Mouse (Mus musculus): ENCODE data around the gene Ubr3. TPM values are rescaled to one million over a fixed set of nuclear protein-coding genes. Genes with fewer than 3 reads are reported as not detected.

Ubr3 gene
- polyA plus RNA-seq, 1 experiment from 2014 or later = 13.2 TPM

GRCm38 (mm10) chr2:69883990-69884391, 13.1 kb upstream of the Ubr3 start:
- Histone ChIP-seq H3K4me3 (ENCODE audit: low read depth, low read length) (no peak overlapping the region), H3K27ac (replicated peaks; ENCODE audit: low read depth, low read length) (no peak overlapping the region), H3K9ac (ENCODE audit: low read length) (no peak overlapping the region), H3K9me3 (ENCODE audit: control insufficient read depth, low read length) (no peaks in the 10 kb centered on the region), H3K27me3 (ENCODE audit: control insufficient read depth, insufficient read depth, low read length) (no peaks in the 10 kb centered on the region), H3K36me3 (ENCODE audit: control insufficient read depth, insufficient read depth, low read length) (no peaks in the 10 kb centered on the region; the same call in 1 of the 2 replicates), H3K4me1 (ENCODE audit: control insufficient read depth, insufficient read depth, low read length) (no peaks in the 10 kb centered on the region), H3K4me2 (ENCODE audit: low read depth, severe bottlenecking) (no peak overlapping the region)
- no peak for DNase-seq (ENCODE audit: low spot score)
- WGBS = 79% methylated on average over 2 of the region's 2 CpGs
- no peak for ATAC-seq (ENCODE audit: insufficient number of reproducible peaks, low FRiP score, low TSS enrichment, low read depth)

DNA sequence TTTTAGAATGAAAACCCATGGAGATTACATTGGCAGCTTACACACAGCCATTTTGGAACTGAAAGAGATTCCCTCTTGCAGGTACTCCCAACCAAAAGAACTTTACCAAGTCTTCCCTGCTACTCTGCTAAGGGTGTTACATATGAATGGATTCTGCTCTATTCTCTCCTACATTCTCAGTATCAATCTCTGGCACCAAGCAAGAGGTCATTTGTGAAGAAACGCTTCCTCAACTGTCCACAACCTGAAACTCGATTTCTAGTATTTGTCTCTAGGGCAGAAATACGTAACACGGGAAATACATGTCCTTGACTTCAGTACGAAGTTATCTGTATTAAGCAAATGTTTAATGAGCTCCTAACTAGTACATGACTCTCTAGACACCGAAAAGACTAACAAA, 12.5 kb upstream of the Ubr3 start:
- DNase-seq (ENCODE audit: low spot score) = no peak
- 60% methylated on average over 6 of the region's 6 CpGs for WGBS
- H3K9ac ChIP-seq (ENCODE audit: low read length) = no peak overlapping the region

GRCm38 (mm10) chr2:69885050-69885449, 12.0 kb upstream of the Ubr3 start:
- 0 out of 2 replicates have a peak overlapping the region, but pooled peaks have one; percentile 9 for H3K27ac ChIP-seq (replicated peaks; ENCODE audit: low read depth, low read length)
- no peaks in the 10 kb centered on the region for H3K9me3 ChIP-seq (ENCODE audit: control insufficient read depth, low read length)
- 6% methylated on average over 12 of the region's 12 CpGs for WGBS
- H3K9ac ChIP-seq (ENCODE audit: low read length) = peak overlapping the region; percentile 77
- peak overlapping the region; percentile 55 for H3K4me3 ChIP-seq (ENCODE audit: low read depth, low read length)
- no peaks in the 10 kb centered on the region for H3K4me1 ChIP-seq (ENCODE audit: control insufficient read depth, insufficient read depth, low read length)
- no peaks in the 10 kb centered on the region for H3K27me3 ChIP-seq (ENCODE audit: control insufficient read depth, insufficient read depth, low read length)
- no peak for DNase-seq (ENCODE audit: low spot score)
- no peak for ATAC-seq (ENCODE audit: insufficient number of reproducible peaks, low FRiP score, low TSS enrichment, low read depth)
- peak overlapping the region; percentile 64 for H3K4me2 ChIP-seq (ENCODE audit: low read depth, severe bottlenecking)
- no peaks in the 10 kb centered on the region; the same call in 1 of the 2 replicates for H3K36me3 ChIP-seq (ENCODE audit: control insufficient read depth, insufficient read depth, low read length)

More for the DNA sequence above, 12.5 kb upstream of the Ubr3 start:
- peak overlapping the region; percentile 64 for H3K4me2 ChIP-seq (ENCODE audit: low read depth, severe bottlenecking)
- H3K27me3 ChIP-seq (ENCODE audit: control insufficient read depth, insufficient read depth, low read length) = no peaks in the 10 kb centered on the region
- no peak for ATAC-seq (ENCODE audit: insufficient number of reproducible peaks, low FRiP score, low TSS enrichment, low read depth)
- no peak overlapping the region for H3K27ac ChIP-seq (replicated peaks; ENCODE audit: low read depth, low read length)
- no peaks in the 10 kb centered on the region for H3K9me3 ChIP-seq (ENCODE audit: control insufficient read depth, low read length)
- H3K36me3 ChIP-seq (ENCODE audit: control insufficient read depth, insufficient read depth, low read length) = no peaks in the 10 kb centered on the region; the same call in 1 of the 2 replicates
- H3K4me3 ChIP-seq (ENCODE audit: low read depth, low read length) = peak overlapping the region; percentile 55; the same call in 1 of the 2 replicates
- no peaks in the 10 kb centered on the region for H3K4me1 ChIP-seq (ENCODE audit: control insufficient read depth, insufficient read depth, low read length)

- no peaks in the 10 kb centered on the region for H3K27me3 ChIP-seq (ENCODE audit: control insufficient read depth, insufficient read depth, low read length)
- WGBS = 3% methylated on average over 45 of the region's 45 CpGs
- 0 out of 2 replicates have a peak within 1 kb of the TSS, but pooled peaks have one; percentile 9 for H3K27ac ChIP-seq (replicated peaks; ENCODE audit: low read depth, low read length)
- peak within 1 kb of the TSS; percentile 77 for H3K9ac ChIP-seq (ENCODE audit: low read length)
- DNase-seq (ENCODE audit: low spot score) (peak; percentile 92), ATAC-seq (ENCODE audit: insufficient number of reproducible peaks, low FRiP score, low TSS enrichment, low read depth) (peak; percentile 88; the same call in 1 of the 2 replicates)
- peak within 1 kb of the TSS; percentile 55 for H3K4me3 ChIP-seq (ENCODE audit: low read depth, low read length)
- H3K4me1 ChIP-seq (ENCODE audit: control insufficient read depth, insufficient read depth, low read length) = no peaks in the 10 kb centered on the region
- peak within 1 kb of the TSS; percentile 64 for H3K4me2 ChIP-seq (ENCODE audit: low read depth, severe bottlenecking)
- no peaks in the 10 kb centered on the region; the same call in 1 of the 2 replicates for H3K36me3 ChIP-seq (ENCODE audit: control insufficient read depth, insufficient read depth, low read length)
- no peaks in the 10 kb centered on the region for H3K9me3 ChIP-seq (ENCODE audit: control insufficient read depth, low read length)
Observed at GRCm38 (mm10) chr2:69885451-69886305, 11.4 kb upstream of the Ubr3 start, which contains the start of gene Mettl5. Gene Mettl5, minus strand, starts transcription at chr2:69885615.

DNA sequence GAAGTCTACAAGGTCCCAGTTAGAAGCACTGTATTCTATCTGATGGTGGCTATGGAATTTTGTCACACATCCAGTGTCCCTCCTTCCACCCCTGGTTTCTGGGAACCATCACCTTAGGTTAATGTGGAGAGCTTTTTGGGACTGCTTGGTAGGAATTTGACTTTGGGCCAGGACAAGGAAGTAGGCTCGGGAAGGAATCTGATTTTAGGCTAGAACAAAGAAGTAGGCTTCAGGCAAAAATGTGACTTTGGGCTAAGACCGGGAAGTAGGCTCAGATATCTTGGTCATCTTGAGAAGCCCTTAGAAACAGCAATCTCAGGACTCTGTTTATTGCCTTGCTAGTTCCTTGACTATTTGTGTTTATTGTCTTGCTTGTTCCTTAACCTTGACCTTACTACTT, 8.1 kb upstream of the Ubr3 start:
- no peak overlapping the region for H3K4me2 ChIP-seq (ENCODE audit: low read depth, severe bottlenecking)
- H3K9me3 ChIP-seq (ENCODE audit: control insufficient read depth, low read length) = no peaks in the 10 kb centered on the region
- no peaks in the 10 kb centered on the region for H3K36me3 ChIP-seq (ENCODE audit: control insufficient read depth, insufficient read depth, low read length)
- no peaks in the 10 kb centered on the region for H3K4me1 ChIP-seq (ENCODE audit: control insufficient read depth, insufficient read depth, low read length)
- H3K27ac ChIP-seq (replicated peaks; ENCODE audit: low read depth, low read length) = no peak overlapping the region
- WGBS = 75% methylated on average over 2 of the region's 2 CpGs
- no peak overlapping the region for H3K4me3 ChIP-seq (ENCODE audit: low read depth, low read length)
- H3K9ac ChIP-seq (ENCODE audit: low read length) = no peak overlapping the region
- DNase-seq (ENCODE audit: low spot score) (no peak), ATAC-seq (ENCODE audit: insufficient number of reproducible peaks, low FRiP score, low TSS enrichment, low read depth) (no peak)
- no peaks in the 10 kb centered on the region for H3K27me3 ChIP-seq (ENCODE audit: control insufficient read depth, insufficient read depth, low read length)

DNA sequence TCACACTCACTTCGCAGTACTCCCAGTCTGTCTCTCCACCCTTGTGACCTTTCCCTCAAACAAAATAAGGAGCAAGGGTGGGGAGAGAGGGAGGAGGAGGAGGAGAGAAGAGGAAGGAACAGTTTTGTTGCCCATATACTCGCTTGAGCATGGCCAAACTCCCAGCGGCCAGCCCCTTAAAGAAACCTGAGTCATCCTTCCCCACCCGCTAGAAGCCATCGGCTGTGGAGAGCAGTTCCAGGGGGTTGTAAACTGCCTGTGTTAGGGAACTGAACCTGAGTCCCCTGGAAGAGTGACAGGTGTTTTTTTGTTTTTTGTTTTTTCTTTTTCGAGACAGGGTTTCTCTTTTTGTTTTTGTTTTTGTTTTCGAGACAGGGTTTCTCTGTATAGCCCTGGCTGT, 6.2 kb upstream of the Ubr3 start:
- 60% methylated on average over 7 of the region's 7 CpGs for WGBS
- Histone ChIP-seq H3K4me3 (ENCODE audit: low read depth, low read length) (no peak overlapping the region), H3K4me1 (ENCODE audit: control insufficient read depth, insufficient read depth, low read length) (no peaks in the 10 kb centered on the region), H3K27me3 (ENCODE audit: control insufficient read depth, insufficient read depth, low read length) (no peaks in the 10 kb centered on the region), H3K36me3 (ENCODE audit: control insufficient read depth, insufficient read depth, low read length) (no peaks in the 10 kb centered on the region), H3K9ac (ENCODE audit: low read length) (no peak overlapping the region), H3K27ac (replicated peaks; ENCODE audit: low read depth, low read length) (no peak overlapping the region), H3K9me3 (ENCODE audit: control insufficient read depth, low read length) (no peaks in the 10 kb centered on the region), H3K4me2 (ENCODE audit: low read depth, severe bottlenecking) (no peak overlapping the region)
- ATAC-seq (ENCODE audit: insufficient number of reproducible peaks, low FRiP score, low TSS enrichment, low read depth) = no peak
- no peak for DNase-seq (ENCODE audit: low spot score)

DNA sequence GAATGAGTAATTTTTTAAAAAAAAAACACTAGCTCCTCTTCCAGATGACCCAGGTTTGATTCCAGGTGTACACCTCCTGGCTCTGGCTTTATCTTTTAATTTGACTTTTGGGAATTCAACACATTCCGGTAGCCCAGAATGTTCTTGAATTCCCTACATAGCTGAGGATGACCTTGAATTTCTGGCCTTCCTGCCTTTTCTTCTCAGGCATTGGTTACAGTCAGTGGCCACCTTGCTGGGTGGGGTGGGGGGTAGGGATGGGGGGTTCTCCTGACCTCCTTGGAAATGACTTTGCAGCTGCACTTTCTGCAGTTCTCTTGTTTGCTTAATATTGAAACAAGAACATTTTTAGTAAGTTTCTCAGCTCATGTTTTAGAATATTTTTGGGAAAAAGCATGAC, 3.9 kb upstream of the Ubr3 start:
- H3K9ac ChIP-seq (ENCODE audit: low read length) = no peak overlapping the region
- H3K9me3 ChIP-seq (ENCODE audit: control insufficient read depth, low read length) = no peaks in the 10 kb centered on the region
- WGBS = 95% methylated on average over 1 of the region's 1 CpGs
- no peak for DNase-seq (ENCODE audit: low spot score)
- H3K4me1 ChIP-seq (ENCODE audit: control insufficient read depth, insufficient read depth, low read length) = peaks cover 1% of the 10 kb centered on the region; the same call in 1 of the 2 replicates
- H3K36me3 ChIP-seq (ENCODE audit: control insufficient read depth, insufficient read depth, low read length) = no peaks in the 10 kb centered on the region
- H3K4me3 ChIP-seq (ENCODE audit: low read depth, low read length) = no peak overlapping the region
- ATAC-seq (ENCODE audit: insufficient number of reproducible peaks, low FRiP score, low TSS enrichment, low read depth) = no peak
- no peak overlapping the region for H3K4me2 ChIP-seq (ENCODE audit: low read depth, severe bottlenecking)
- no peaks in the 10 kb centered on the region for H3K27me3 ChIP-seq (ENCODE audit: control insufficient read depth, insufficient read depth, low read length)
- no peak overlapping the region for H3K27ac ChIP-seq (replicated peaks; ENCODE audit: low read depth, low read length)

- Histone ChIP-seq H3K27me3 (ENCODE audit: control insufficient read depth, insufficient read depth, low read length) (no peaks in the 10 kb centered on the region), H3K36me3 (ENCODE audit: control insufficient read depth, insufficient read depth, low read length) (no peaks in the 10 kb centered on the region), H3K9me3 (ENCODE audit: control insufficient read depth, low read length) (no peaks in the 10 kb centered on the region), H3K4me1 (ENCODE audit: control insufficient read depth, insufficient read depth, low read length) (peaks cover 6% of the 10 kb centered on the region; the same call in 1 of the 2 replicates), H3K4me3 (ENCODE audit: low read depth, low read length) (no peak overlapping the region), H3K27ac (replicated peaks; ENCODE audit: low read depth, low read length) (no peak overlapping the region), H3K9ac (ENCODE audit: low read length) (no peak overlapping the region), H3K4me2 (ENCODE audit: low read depth, severe bottlenecking) (no peak overlapping the region)
- ATAC-seq (ENCODE audit: insufficient number of reproducible peaks, low FRiP score, low TSS enrichment, low read depth) = no peak
- 88% methylated on average over 5 of the region's 5 CpGs for WGBS
- no peak for DNase-seq (ENCODE audit: low spot score)
Observed at GRCm38 (mm10) chr2:69893891-69894290, 3.2 kb upstream of the Ubr3 start.

Data from limb, embryonic 11.5 days (tissue).